In genomic region chr19:45237665-45238209, GRCm38 (mm10) we compare ENCODE assay signal across 28 mouse cellular contexts. TPM values are rescaled to one million over a fixed set of nuclear protein-coding genes. Genes with fewer than 3 reads are reported as not detected.
A peak's percentile ranks its signal among the peaks of the same experiment; 100 is the strongest.
DNase-seq lines count a peak whose midpoint lies in the region; ATAC-seq and TF ChIP-seq lines count a peak whose summit lies in the region.
"Had no signal": no experiment of that assay in that cellular context is flagged by ENCODE, and none has a peak within 500 bp of the region (broad histone marks: within the 10 kb centered on the region; RNA-seq: fewer than 3 reads in every experiment).

No protein-coding gene starts in this region.

- TF ChIP-seq CTCF in gastrocnemius, adult 2 months (IDR thresholded peaks at IDR 0.05) = no peak

- no peaks in the 10 kb centered on the region for H3K36me3 ChIP-seq in hindbrain, embryonic 11.5 days (ENCODE audit: control insufficient read depth, insufficient read depth, low read length)
- H3K36me3 ChIP-seq in hindbrain, embryonic 16.5 days (ENCODE audit: control insufficient read depth, insufficient read depth, low read length) = no peaks in the 10 kb centered on the region
- no peaks in the 10 kb centered on the region for H3K36me3 ChIP-seq in neural tube, embryonic 12.5 days
- no peaks in the 10 kb centered on the region for H3K36me3 ChIP-seq in embryonic facial prominence, embryonic 10.5 days (replicated peaks)
- H3K36me3 ChIP-seq: heart, embryonic 12.5 days; midbrain, embryonic 12.5 days had no signal

- no peaks in the 10 kb centered on the region for H3K9me3 ChIP-seq in hindbrain, embryonic 11.5 days (ENCODE audit: control insufficient read depth, low read length)
- H3K9me3 ChIP-seq in hindbrain, embryonic 16.5 days (ENCODE audit: control insufficient read depth, low read length) = no peaks in the 10 kb centered on the region
- no peaks in the 10 kb centered on the region for H3K9me3 ChIP-seq in neural tube, embryonic 12.5 days
- no peaks in the 10 kb centered on the region for H3K9me3 ChIP-seq in embryonic facial prominence, embryonic 10.5 days
- H3K9me3 ChIP-seq: forebrain, embryonic 13.5 days; heart, embryonic 12.5 days; midbrain, embryonic 12.5 days had no signal

- ATAC-seq in hindbrain, embryonic 11.5 days (ENCODE audit: low FRiP score) = no peak
- no peak for ATAC-seq in hindbrain, embryonic 16.5 days
- no peak for ATAC-seq in neural tube, embryonic 12.5 days (ENCODE audit: low FRiP score, low read depth)
- ATAC-seq: forebrain, embryonic 13.5 days; liver, postnatal 0 days; lung, postnatal 0 days had no signal

- WGBS in hindbrain, embryonic 11.5 days = 8% methylated on average over 3 of the region's 3 CpGs
- WGBS in hindbrain, embryonic 16.5 days = 14% methylated on average over 3 of the region's 3 CpGs
- WGBS in neural tube, embryonic 12.5 days = 3% methylated on average over 3 of the region's 3 CpGs
- 3% methylated on average over 3 of the region's 3 CpGs for WGBS in embryonic facial prominence, embryonic 10.5 days

- H3K27me3 ChIP-seq in hindbrain, embryonic 11.5 days (ENCODE audit: control insufficient read depth, insufficient read depth, low read length) = peaks cover 92% of the 10 kb centered on the region
- peaks cover 49% of the 10 kb centered on the region for H3K27me3 ChIP-seq in hindbrain, embryonic 16.5 days (replicated peaks; ENCODE audit: control insufficient read depth, insufficient read depth, low read length)
- peaks cover 89% of the 10 kb centered on the region for H3K27me3 ChIP-seq in neural tube, embryonic 12.5 days (replicated peaks)
- peaks cover 100% of the 10 kb centered on the region for H3K27me3 ChIP-seq in embryonic facial prominence, embryonic 10.5 days (replicated peaks; ENCODE audit: low read depth, poor library complexity, severe bottlenecking)

- H3K9ac ChIP-seq in hindbrain, embryonic 11.5 days (ENCODE audit: low read depth, low read length) = 0 out of 2 replicates have a peak overlapping the region, but pooled peaks have one; percentile 23
- H3K9ac ChIP-seq in hindbrain, embryonic 16.5 days (ENCODE audit: low read depth, low read length) = peak overlapping the region; percentile 52; the same call in 1 of the 2 replicates
- H3K9ac ChIP-seq in neural tube, embryonic 12.5 days = peak overlapping the region; percentile 89
- H3K9ac ChIP-seq: forebrain, embryonic 13.5 days; heart, embryonic 12.5 days; liver, postnatal 0 days; midbrain, embryonic 12.5 days had no signal

- H3K4me3 ChIP-seq in gastrocnemius, adult 2 months = peak overlapping the region; percentile 88
- peak overlapping the region; percentile 42 for H3K4me3 ChIP-seq in hindbrain, embryonic 11.5 days (ENCODE audit: low read depth, low read length)
- peak overlapping the region; percentile 48 for H3K4me3 ChIP-seq in hindbrain, embryonic 16.5 days (ENCODE audit: low read length)
- peak overlapping the region; percentile 59 for H3K4me3 ChIP-seq in neural tube, embryonic 12.5 days
- no peak overlapping the region for H3K4me3 ChIP-seq in embryonic facial prominence, embryonic 10.5 days
- H3K4me3 ChIP-seq: forebrain, embryonic 13.5 days; heart, embryonic 12.5 days; midbrain, embryonic 12.5 days had no signal

- intact Hi-C loops in gastrocnemius, adult 2 months (cut with DNase I) = no loop called here
- intact Hi-C loops in gastrocnemius, postnatal 36 days (cut with DNase I) = no loop called here
- intact Hi-C loops in left cerebral cortex, postnatal 10 days (cut with DNase I) = loop anchor here (5.0 to 10.0 kb wide), 2 partner anchors 493 to 1630 kb away; no protein-coding TSS in a partner anchor

- DNase-seq in gastrocnemius, adult 2 months = no peak
- no peak for DNase-seq in gastrocnemius, postnatal 36 days
- peak; percentile 33 for DNase-seq in hindbrain, embryonic 11.5 days (ENCODE audit: low spot score)
- no peak for DNase-seq in frontal cortex, postnatal 36 days (ENCODE audit: low spot score in 2 of 2)
- no peak for DNase-seq in embryonic facial prominence, embryonic 10.5 days (ENCODE audit: low spot score)
- no peak for DNase-seq in left cerebral cortex, postnatal 10 days (ENCODE audit: extremely low spot score in 1 of 2, low spot score in 2 of 2)
- DNase-seq: adrenal gland, postnatal 25 days; cerebellum, adult 8-10 months; gastrocnemius, postnatal 10 days; heart, postnatal 14 days; kidney, adult 2 months; layer of hippocampus, adult 9-11 months; liver, postnatal 0 days; right cerebral cortex, postnatal 14 days; thymus, postnatal 25 days had no signal

- H3K27ac ChIP-seq in gastrocnemius, adult 2 months = peak overlapping the region; percentile 98
- H3K27ac ChIP-seq in hindbrain, embryonic 11.5 days (ENCODE audit: low read depth, low read length) = no peak overlapping the region
- H3K27ac ChIP-seq in hindbrain, embryonic 16.5 days (ENCODE audit: low read depth, low read length) = peak overlapping the region; percentile 45; the same call in 1 of the 2 replicates
- H3K27ac ChIP-seq in neural tube, embryonic 12.5 days = no peak overlapping the region
- no peak overlapping the region for H3K27ac ChIP-seq in embryonic facial prominence, embryonic 10.5 days (replicated peaks)
- H3K27ac ChIP-seq: forebrain, embryonic 13.5 days; kidney, postnatal 0 days; macrophage; midbrain, embryonic 12.5 days; stomach, postnatal 0 days had no signal

- peaks cover 6% of the 10 kb centered on the region for H3K4me1 ChIP-seq in hindbrain, embryonic 11.5 days (replicated peaks; ENCODE audit: control insufficient read depth, insufficient read depth, low read length)
- peaks cover 6% of the 10 kb centered on the region for H3K4me1 ChIP-seq in hindbrain, embryonic 16.5 days (ENCODE audit: control insufficient read depth, insufficient read depth, low read depth, low read length)
- H3K4me1 ChIP-seq in neural tube, embryonic 12.5 days = peaks cover 30% of the 10 kb centered on the region
- H3K4me1 ChIP-seq in embryonic facial prominence, embryonic 10.5 days = peaks cover 44% of the 10 kb centered on the region

- peak overlapping the region; percentile 26; the same call in 1 of the 2 replicates for H3K4me2 ChIP-seq in hindbrain, embryonic 11.5 days (replicated peaks; ENCODE audit: low read depth, low read length)
- H3K4me2 ChIP-seq in hindbrain, embryonic 16.5 days (ENCODE audit: low read length) = peak overlapping the region; percentile 53
- peak overlapping the region; percentile 64 for H3K4me2 ChIP-seq in neural tube, embryonic 12.5 days (replicated peaks)
- H3K4me2 ChIP-seq: forebrain, embryonic 13.5 days; liver, embryonic 11.5 days; midbrain, embryonic 12.5 days had no signal

RNA-seq across cellular contexts. Expression of gene Lbx1, which starts 2.1 kb away (rescaled TPM):
- total RNA-seq in gastrocnemius, adult 2 months (2021) = 10 to 100 TPM; 46.0 to 66.8 TPM
- total RNA-seq in gastrocnemius, postnatal 36 days (2021) = 10 to 100 TPM; 48.9 to 50.8 TPM
- polyA plus RNA-seq in hindbrain, embryonic 11.5 days (2014; fragmentation: Nextera tagmentation; extraction: Ambion mirVana) = 7.6 and 8.5 TPM in 2 replicates
- polyA plus RNA-seq in hindbrain, embryonic 16.5 days (2015; fragmentation: Nextera tagmentation; extraction: Ambion mirVana) = 6.9 and 7.3 TPM in 2 replicates
- 20.3 and 21.3 TPM in 2 replicates for polyA plus RNA-seq in neural tube, embryonic 12.5 days (2016; fragmentation: Nextera tagmentation; extraction: Ambion mirVana)
- polyA plus RNA-seq in embryonic facial prominence, embryonic 10.5 days (2016; fragmentation: Nextera tagmentation; extraction: Ambion mirVana) = 0.22 and 0.40 TPM in 2 replicates
- not detected for total RNA-seq in left cerebral cortex, postnatal 10 days (2021)
- total RNA-seq: adrenal gland, postnatal 25 days; heart, postnatal 14 days; left cerebral cortex, adult 18-20 months; left cerebral cortex, postnatal 36 days had no signal
- polyA plus RNA-seq: forebrain, embryonic 13.5 days; heart, embryonic 12.5 days; large intestine, adult 2 months; liver, postnatal 0 days; lung, postnatal 0 days; macrophage; stomach, postnatal 0 days had no signal

Comparison
In these comparisons a context has a peak if more than half of its experiments do, and no peak if none do; other contexts are left out.
1. H3K27ac ChIP-seq: peak in gastrocnemius, adult 2 months (single experiment) and hindbrain, embryonic 16.5 days (single experiment); none in hindbrain, embryonic 11.5 days (single experiment), neural tube, embryonic 12.5 days (single experiment) and embryonic facial prominence, embryonic 10.5 days (single experiment).
2. H3K9ac ChIP-seq: peak in every context shown above with its lines; median percentile 89 in neural tube, embryonic 12.5 days; 52 in hindbrain, embryonic 16.5 days; 23 in hindbrain, embryonic 11.5 days.
3. Peak in every context shown above with its lines, with median percentiles within 50 percentile points of each other: H3K4me2 ChIP-seq.